Mouse (Mus musculus): ENCODE results near the gene Gm20696. TPM values are rescaled to one million over a fixed set of nuclear protein-coding genes. Genes with fewer than 3 reads are reported as not detected.

The Gm20696 gene
- polyA plus RNA-seq, 1 experiment from 2014 or later: 3.6 TPM

GRCm38 (mm10) chr6:99335174-99335830 lies 331.3 kb downstream of the Gm20696 start:
- Histone ChIP-seq H3K36me3 (no peaks in the 10 kb centered on the region), H3K4me1 (replicated peaks) (peaks cover 15% of the 10 kb centered on the region; the same call in 1 of the 2 replicates), H3K4me3 (replicated peaks) (no peak overlapping the region), H3K4me2 (replicated peaks) (no peak overlapping the region), H3K27ac (no peak overlapping the region), H3K27me3 (no peaks in the 10 kb centered on the region), H3K9ac (replicated peaks) (no peak overlapping the region), H3K9me3 (no peaks in the 10 kb centered on the region)
- no peak for ATAC-seq
- WGBS: 71% methylated on average over 13 of the region's 13 CpGs

DNA sequence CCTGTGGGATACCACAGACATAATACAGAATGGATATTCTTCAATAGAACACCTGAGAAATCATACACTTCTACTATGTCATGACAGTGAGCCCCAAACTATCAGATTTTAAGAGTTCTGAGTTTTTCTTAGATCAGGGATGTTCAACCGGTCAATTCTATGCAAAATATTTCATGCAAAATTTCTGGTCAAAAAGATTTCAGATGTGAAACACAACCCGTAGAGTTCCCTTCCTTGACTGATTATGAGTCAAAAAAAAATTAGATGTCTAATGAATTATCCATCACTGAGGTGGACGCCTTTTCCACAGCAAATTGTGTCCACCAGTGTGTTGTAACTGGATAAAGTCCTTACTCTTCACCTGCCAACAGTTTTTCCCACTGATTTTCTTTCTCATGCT lies 332.3 kb downstream of the Gm20696 start:
- Histone ChIP-seq H3K4me3 (replicated peaks) (no peak overlapping the region), H3K27ac (no peak overlapping the region), H3K9ac (replicated peaks) (no peak overlapping the region), H3K36me3 (no peaks in the 10 kb centered on the region), H3K4me2 (replicated peaks) (no peak overlapping the region), H3K4me1 (replicated peaks) (peaks cover 11% of the 10 kb centered on the region; the same call in 1 of the 2 replicates), H3K9me3 (no peaks in the 10 kb centered on the region), H3K27me3 (no peaks in the 10 kb centered on the region)
- ATAC-seq: no peak
- 93% methylated on average over 3 of the region's 3 CpGs for WGBS

GRCm38 (mm10) chr6:99333127-99333526 lies 333.5 kb downstream of the Gm20696 start:
- no peak for ATAC-seq
- Histone ChIP-seq H3K4me2 (replicated peaks) (no peak overlapping the region), H3K27me3 (no peaks in the 10 kb centered on the region), H3K9ac (replicated peaks) (no peak overlapping the region), H3K27ac (no peak overlapping the region), H3K4me1 (replicated peaks) (0 out of 2 replicates have a peak, but pooled peaks cover 8% of the 10 kb centered on the region), H3K36me3 (no peaks in the 10 kb centered on the region), H3K9me3 (no peaks in the 10 kb centered on the region), H3K4me3 (replicated peaks) (no peak overlapping the region)
- 93% methylated on average over 5 of the region's 5 CpGs for WGBS

GRCm38 (mm10) chr6:99330169-99330568 lies 336.4 kb downstream of the Gm20696 start:
- Histone ChIP-seq H3K9me3 (no peaks in the 10 kb centered on the region), H3K4me3 (replicated peaks) (no peak overlapping the region), H3K36me3 (no peaks in the 10 kb centered on the region), H3K27me3 (no peaks in the 10 kb centered on the region), H3K4me1 (replicated peaks) (no peaks in the 10 kb centered on the region), H3K4me2 (replicated peaks) (no peak overlapping the region), H3K9ac (replicated peaks) (no peak overlapping the region), H3K27ac (no peak overlapping the region)
- 87% methylated on average over 4 of the region's 4 CpGs for WGBS
- no peak for ATAC-seq

GRCm38 (mm10) chr6:99328634-99329033 lies 338.0 kb downstream of the Gm20696 start:
- 83% methylated on average over 2 of the region's 2 CpGs for WGBS
- H3K4me1 ChIP-seq (replicated peaks): no peaks in the 10 kb centered on the region
- H3K4me3 ChIP-seq (replicated peaks): no peak overlapping the region
- no peak overlapping the region for H3K4me2 ChIP-seq (replicated peaks)
- no peaks in the 10 kb centered on the region for H3K27me3 ChIP-seq
- H3K27ac ChIP-seq: no peak overlapping the region
- no peaks in the 10 kb centered on the region for H3K9me3 ChIP-seq
- no peak overlapping the region for H3K9ac ChIP-seq (replicated peaks)
- no peaks in the 10 kb centered on the region for H3K36me3 ChIP-seq
- ATAC-seq: no peak

DNA sequence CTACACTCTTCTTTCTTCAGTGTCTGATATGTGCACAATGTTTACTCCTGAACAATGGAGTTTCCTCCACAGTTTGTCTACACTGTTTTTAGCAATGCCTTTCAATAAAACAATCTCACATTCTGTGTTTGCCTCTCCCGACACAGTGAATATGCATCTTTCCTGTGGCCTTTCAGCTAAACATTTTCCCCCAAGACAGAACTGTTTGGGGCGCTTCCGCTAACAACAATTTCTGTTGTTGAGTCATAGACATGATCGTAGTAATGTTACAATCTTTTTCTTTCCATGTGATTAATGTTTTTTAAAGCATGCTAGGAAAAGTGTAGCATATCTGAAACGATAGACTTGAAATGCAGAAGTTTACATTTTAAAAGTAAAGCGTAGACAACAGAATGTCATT lies 338.5 kb downstream of the Gm20696 start:
- Histone ChIP-seq H3K4me1 (replicated peaks) (no peaks in the 10 kb centered on the region), H3K36me3 (no peaks in the 10 kb centered on the region), H3K4me3 (replicated peaks) (no peak overlapping the region), H3K27ac (no peak overlapping the region), H3K9ac (replicated peaks) (no peak overlapping the region), H3K4me2 (replicated peaks) (no peak overlapping the region), H3K27me3 (no peaks in the 10 kb centered on the region), H3K9me3 (no peaks in the 10 kb centered on the region)
- 93% methylated on average over 6 of the region's 6 CpGs for WGBS
- ATAC-seq: no peak

GRCm38 (mm10) chr6:99327721-99328120 lies 338.9 kb downstream of the Gm20696 start:
- no peak overlapping the region for H3K27ac ChIP-seq
- no peaks in the 10 kb centered on the region for H3K27me3 ChIP-seq
- no peak for ATAC-seq
- no peak overlapping the region for H3K4me3 ChIP-seq (replicated peaks)
- no peaks in the 10 kb centered on the region for H3K4me1 ChIP-seq (replicated peaks)
- no peak overlapping the region for H3K9ac ChIP-seq (replicated peaks)
- no peaks in the 10 kb centered on the region for H3K36me3 ChIP-seq
- 85% methylated on average over 11 of the region's 11 CpGs for WGBS
- no peak overlapping the region for H3K4me2 ChIP-seq (replicated peaks)
- no peaks in the 10 kb centered on the region for H3K9me3 ChIP-seq

DNA sequence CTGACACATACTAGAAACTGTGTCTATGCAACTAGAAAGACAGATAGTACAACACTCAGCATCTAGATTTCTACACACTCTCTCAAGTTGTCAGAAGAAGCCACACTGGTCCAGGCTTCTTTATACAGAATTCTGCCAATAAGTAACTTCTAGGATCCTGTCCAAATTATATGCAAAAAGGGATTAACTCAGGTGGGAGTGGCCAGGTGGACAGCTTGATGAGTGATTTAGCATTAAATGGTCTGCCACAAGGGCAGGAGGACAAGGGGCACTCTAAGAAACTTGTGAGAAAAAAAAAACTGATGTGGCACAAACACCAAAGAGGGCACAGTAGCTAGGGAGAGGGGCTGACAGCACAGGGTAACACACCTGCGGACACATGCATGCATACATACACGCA lies 340.7 kb downstream of the Gm20696 start:
- H3K4me1 ChIP-seq (replicated peaks): peaks cover 2% of the 10 kb centered on the region; the same call in 1 of the 2 replicates
- H3K4me2 ChIP-seq (replicated peaks): no peak overlapping the region
- no peak overlapping the region for H3K9ac ChIP-seq (replicated peaks)
- no peaks in the 10 kb centered on the region for H3K36me3 ChIP-seq
- H3K4me3 ChIP-seq (replicated peaks): no peak overlapping the region
- no peaks in the 10 kb centered on the region for H3K9me3 ChIP-seq
- no peaks in the 10 kb centered on the region for H3K27me3 ChIP-seq
- no peak for ATAC-seq
- H3K27ac ChIP-seq: no peak overlapping the region
- WGBS: 98% methylated on average over 2 of the region's 2 CpGs

DNA sequence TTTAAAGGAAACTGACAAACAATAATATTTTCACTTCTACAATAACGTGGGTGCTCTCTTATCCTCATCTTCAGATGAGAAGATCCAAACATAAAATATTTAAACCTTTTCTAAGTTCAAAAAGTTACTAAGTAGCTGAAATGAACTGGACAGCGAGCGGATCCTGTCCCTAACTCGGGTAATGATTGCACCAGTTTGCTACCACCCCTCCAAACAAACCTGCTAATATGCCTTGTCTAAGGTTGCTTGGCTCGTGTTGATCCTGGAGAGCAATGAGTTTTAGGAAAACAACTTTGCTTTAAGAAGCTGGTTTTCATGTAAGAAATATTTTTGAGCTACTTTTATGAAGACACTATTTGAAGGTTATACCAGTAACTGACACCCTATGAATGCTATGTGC lies 341.1 kb downstream of the Gm20696 start:
- no peak overlapping the region for H3K27ac ChIP-seq
- no peaks in the 10 kb centered on the region for H3K36me3 ChIP-seq
- H3K9me3 ChIP-seq: no peaks in the 10 kb centered on the region
- peaks cover 6% of the 10 kb centered on the region for H3K4me1 ChIP-seq (replicated peaks)
- H3K4me3 ChIP-seq (replicated peaks): no peak overlapping the region
- no peak overlapping the region for H3K9ac ChIP-seq (replicated peaks)
- 94% methylated on average over 5 of the region's 5 CpGs for whole genome bisulfite sequencing
- no peak overlapping the region for H3K4me2 ChIP-seq (replicated peaks)
- no peaks in the 10 kb centered on the region for H3K27me3 ChIP-seq
- no peak for ATAC-seq

DNA sequence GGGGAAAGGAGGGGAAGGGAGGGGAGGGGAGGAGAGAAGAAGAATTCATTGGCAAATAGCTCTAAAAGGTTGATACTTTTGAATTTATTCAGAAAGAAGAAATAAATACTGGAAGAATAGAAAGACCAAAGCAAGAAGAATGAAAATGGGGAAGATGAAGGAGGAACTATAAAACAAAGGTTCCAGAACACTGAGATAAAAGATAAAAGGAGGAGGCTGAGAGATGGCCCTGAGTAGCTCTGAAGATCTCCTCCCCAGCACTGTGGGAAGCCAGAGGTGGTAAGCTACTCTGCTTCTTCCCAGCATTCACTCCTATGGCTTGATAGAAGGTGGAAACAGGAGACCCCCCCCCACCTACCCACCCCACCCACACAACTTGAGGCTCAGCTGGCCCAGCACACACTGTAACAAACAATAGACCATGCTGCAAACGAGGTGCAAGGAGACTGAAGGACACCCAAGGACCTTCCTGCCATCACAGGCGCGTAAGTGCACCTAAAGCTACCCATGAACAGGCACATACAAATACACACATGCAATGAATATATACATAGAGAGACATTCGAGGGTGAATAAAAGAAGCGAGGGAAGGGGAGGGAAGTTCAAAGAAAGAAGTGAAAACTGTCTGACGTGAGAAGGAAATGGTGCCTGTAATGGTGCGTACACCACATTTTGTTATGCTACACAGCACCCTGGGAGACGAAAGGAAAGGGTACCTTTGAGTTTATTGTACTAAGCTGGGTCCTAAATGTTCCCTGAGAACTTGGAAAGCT lies 344.3 kb downstream of the Gm20696 start:
- H3K9me3 ChIP-seq: no peaks in the 10 kb centered on the region
- ATAC-seq: no peak
- no peak overlapping the region for H3K4me3 ChIP-seq (replicated peaks)
- H3K4me2 ChIP-seq (replicated peaks): no peak overlapping the region
- H3K4me1 ChIP-seq (replicated peaks): peaks cover 19% of the 10 kb centered on the region
- H3K9ac ChIP-seq (replicated peaks): no peak overlapping the region
- no peaks in the 10 kb centered on the region for H3K36me3 ChIP-seq
- H3K27me3 ChIP-seq: no peaks in the 10 kb centered on the region
- WGBS: 83% methylated on average over 8 of the region's 8 CpGs
- no peak overlapping the region for H3K27ac ChIP-seq

DNA sequence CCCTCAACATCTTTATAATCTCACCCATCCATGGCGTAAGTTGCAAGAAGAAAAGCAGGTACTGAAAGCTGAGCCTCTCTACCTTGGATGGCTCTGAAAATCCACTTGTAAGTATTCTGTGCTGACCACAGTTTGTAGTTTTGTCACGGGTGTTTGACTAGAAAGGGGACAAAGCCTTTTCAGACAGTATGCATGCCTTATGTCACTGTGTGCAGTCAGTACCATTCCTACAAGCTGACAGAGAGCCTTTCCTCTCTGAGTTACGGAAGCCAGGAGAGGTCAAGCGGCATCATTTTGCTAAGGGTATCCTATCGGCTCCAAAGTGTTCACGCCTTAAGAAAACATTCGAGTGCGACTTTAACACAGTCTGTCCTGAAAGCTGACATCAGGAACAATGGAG lies 346.2 kb downstream of the Gm20696 start:
- Histone ChIP-seq H3K27me3 (no peaks in the 10 kb centered on the region), H3K36me3 (no peaks in the 10 kb centered on the region), H3K9ac (replicated peaks) (no peak overlapping the region), H3K9me3 (no peaks in the 10 kb centered on the region), H3K27ac (peak overlapping the region; percentile 37; the same call in 1 of the 2 replicates), H3K4me2 (replicated peaks) (no peak overlapping the region), H3K4me1 (replicated peaks) (peaks cover 19% of the 10 kb centered on the region), H3K4me3 (replicated peaks) (no peak overlapping the region)
- no peak for ATAC-seq
- 42% methylated on average over 8 of the region's 8 CpGs for WGBS
